Mouse (Mus musculus): Measurements from ENCODE around the gene Pitpnm2. TPM values are rescaled to one million over a fixed set of nuclear protein-coding genes. Genes with fewer than 3 reads are reported as not detected.

Gene Pitpnm2
- polyA plus RNA-seq, 1 experiment: 178 TPM

DNA sequence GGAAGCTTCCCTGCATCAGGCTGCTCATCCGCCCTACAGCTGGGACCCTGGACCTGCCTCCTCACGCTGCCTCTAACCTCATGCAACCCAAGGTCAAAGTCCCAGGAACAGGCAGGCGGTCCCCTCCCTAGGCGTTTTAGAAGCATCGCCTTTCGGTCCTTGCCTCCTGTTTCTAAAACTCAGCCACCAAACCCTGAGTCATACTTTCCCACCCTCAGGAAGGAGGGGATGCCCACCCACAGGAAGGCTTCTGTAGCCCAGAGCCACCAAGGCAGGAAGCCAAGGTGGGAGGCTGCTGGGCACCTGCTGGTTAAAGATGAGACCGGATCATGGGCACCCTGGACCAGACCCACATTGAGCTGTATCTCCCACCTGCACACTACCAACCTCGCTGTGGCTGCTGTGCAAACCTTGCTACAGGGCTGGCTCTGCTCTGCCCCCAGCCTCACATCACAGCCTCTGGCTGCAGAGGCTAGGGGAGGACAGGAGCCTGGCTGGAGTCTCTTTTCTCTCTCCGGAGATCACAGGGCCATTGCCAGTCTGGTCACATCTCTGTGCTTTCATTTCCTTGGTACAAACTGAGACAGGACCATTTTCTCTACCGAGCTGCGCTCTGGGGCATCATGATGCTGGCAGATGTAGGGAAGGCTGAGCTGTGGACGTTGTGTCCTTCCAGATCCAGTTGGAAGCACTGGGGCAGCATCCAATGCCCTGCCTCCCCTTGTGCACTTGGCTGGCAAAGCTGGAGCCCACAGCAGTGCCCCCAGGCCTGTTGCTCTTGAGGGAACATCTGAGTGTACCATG, 61.9 kb downstream of the Pitpnm2 start:
- H3K27ac ChIP-seq (ENCODE audit: insufficient read depth, low read length): peak overlapping the region; percentile 92
- peak overlapping the region; percentile 77 for H3K4me3 ChIP-seq (ENCODE audit: insufficient read depth, low read length)
- H3K4me1 ChIP-seq (ENCODE audit: control insufficient read depth, insufficient read depth, low read length): peaks cover 12% of the 10 kb centered on the region
- TF ChIP-seq CTCF (IDR thresholded peaks at IDR 0.05; ENCODE audit: extremely low read depth, insufficient read depth, low read length) (no peak), POLR2A (IDR thresholded peaks at IDR 0.05; ENCODE audit: extremely low read depth, insufficient read depth, low read length) (no peak)

DNA sequence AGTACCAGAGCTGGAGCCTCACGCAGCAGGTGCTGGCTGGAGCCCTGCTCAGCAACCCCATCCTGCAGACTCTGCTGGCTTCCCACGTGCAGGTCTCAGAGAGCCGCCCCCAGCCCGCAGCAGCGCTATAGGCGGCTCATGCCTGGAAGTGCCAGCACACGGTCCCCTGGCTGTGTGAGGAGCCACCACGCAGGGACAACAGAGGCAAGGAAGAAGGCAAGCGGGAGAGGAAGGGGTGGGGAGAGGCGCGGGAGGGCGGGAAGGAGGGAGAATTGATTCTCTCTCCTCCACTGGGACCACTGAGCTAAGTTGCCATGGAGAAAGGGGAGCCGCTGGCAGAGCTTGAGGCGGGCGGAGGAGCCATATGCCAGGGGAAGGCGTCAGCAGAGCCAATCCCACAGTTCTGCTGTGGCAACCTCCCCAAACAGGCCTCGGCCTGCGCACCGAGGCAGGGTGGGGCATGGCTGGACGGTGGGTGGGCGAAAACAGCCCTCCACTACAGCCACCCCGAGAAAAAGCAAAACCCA, 62.5 kb downstream of the Pitpnm2 start:
- peak overlapping the region; percentile 77 for H3K4me3 ChIP-seq (ENCODE audit: insufficient read depth, low read length)
- H3K27ac ChIP-seq (ENCODE audit: insufficient read depth, low read length): peak overlapping the region; percentile 92
- peaks cover 13% of the 10 kb centered on the region for H3K4me1 ChIP-seq (ENCODE audit: control insufficient read depth, insufficient read depth, low read length)
- TF ChIP-seq POLR2A (IDR thresholded peaks at IDR 0.05; ENCODE audit: extremely low read depth, insufficient read depth, low read length): peak; percentile 56
- no peak for TF ChIP-seq CTCF (IDR thresholded peaks at IDR 0.05; ENCODE audit: extremely low read depth, insufficient read depth, low read length)

DNA sequence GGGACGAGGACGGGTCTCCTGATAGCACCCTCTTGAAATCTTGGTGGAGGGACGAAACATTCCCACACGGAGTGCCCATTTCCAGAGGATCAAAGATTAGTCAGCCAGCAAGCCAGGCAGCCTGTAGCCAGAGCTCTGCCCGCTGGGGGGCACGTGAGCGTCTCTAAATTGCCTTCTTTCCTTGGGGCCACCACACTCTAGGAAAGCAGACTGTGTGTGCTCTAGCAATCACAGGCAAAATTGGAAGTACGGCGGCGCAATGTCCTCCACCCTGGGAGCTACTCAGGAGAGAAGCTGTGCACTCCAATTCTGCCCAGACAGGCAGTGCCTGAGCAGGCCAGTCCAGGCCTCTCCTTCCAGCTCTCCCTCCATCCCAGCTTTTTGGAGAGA, 63.1 kb downstream of the Pitpnm2 start:
- H3K4me1 ChIP-seq (ENCODE audit: control insufficient read depth, insufficient read depth, low read length): peaks cover 13% of the 10 kb centered on the region
- TF ChIP-seq POLR2A (IDR thresholded peaks at IDR 0.05; ENCODE audit: extremely low read depth, insufficient read depth, low read length) (peak; percentile 35; the same call in 1 of the 2 replicates), CTCF (IDR thresholded peaks at IDR 0.05; ENCODE audit: extremely low read depth, insufficient read depth, low read length) (no peak)
- peak overlapping the region; percentile 77 for H3K4me3 ChIP-seq (ENCODE audit: insufficient read depth, low read length)
- H3K27ac ChIP-seq (ENCODE audit: insufficient read depth, low read length): peak overlapping the region; percentile 83

DNA sequence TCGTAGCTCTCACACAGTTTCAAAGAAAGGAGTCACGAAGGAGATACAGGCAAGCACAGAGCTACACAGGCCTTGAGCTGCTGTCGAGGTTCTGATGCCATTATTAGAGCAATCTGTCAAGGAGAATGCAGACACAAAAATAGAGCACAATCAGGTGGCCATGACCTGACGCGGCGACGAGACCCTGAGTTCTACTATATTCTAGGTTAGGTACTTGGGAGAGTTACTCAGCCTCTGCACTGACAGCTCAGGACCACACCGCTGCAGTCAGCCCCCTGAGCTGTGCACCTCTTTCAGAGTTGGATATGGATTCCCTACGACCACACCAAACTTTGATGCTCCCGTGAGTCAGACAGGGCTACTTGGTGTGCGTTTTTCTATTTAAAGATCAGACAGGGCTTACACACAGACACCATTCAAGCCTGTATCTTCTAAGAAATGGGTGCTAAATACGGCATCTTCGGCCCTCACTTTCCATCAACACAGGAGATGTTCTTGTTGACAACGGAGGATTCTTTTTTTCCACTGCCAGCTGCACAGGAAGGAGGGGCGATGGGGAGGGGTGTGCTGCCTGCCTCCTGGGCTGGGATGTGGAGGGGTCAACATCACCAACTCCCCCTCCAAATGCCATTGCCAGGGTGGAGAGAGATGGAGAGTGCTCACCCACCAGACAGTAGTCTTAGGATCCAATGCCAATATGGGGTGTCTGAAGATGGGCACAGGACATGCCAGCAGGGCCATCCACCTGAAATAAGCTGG, 63.7 kb downstream of the Pitpnm2 start:
- Histone ChIP-seq H3K27ac (ENCODE audit: insufficient read depth, low read length) (peak overlapping the region; percentile 83), H3K4me1 (ENCODE audit: control insufficient read depth, insufficient read depth, low read length) (peaks cover 15% of the 10 kb centered on the region), H3K4me3 (ENCODE audit: insufficient read depth, low read length) (peak overlapping the region; percentile 77)
- no peak for TF ChIP-seq CTCF (IDR thresholded peaks at IDR 0.05; ENCODE audit: extremely low read depth, insufficient read depth, low read length)

DNA sequence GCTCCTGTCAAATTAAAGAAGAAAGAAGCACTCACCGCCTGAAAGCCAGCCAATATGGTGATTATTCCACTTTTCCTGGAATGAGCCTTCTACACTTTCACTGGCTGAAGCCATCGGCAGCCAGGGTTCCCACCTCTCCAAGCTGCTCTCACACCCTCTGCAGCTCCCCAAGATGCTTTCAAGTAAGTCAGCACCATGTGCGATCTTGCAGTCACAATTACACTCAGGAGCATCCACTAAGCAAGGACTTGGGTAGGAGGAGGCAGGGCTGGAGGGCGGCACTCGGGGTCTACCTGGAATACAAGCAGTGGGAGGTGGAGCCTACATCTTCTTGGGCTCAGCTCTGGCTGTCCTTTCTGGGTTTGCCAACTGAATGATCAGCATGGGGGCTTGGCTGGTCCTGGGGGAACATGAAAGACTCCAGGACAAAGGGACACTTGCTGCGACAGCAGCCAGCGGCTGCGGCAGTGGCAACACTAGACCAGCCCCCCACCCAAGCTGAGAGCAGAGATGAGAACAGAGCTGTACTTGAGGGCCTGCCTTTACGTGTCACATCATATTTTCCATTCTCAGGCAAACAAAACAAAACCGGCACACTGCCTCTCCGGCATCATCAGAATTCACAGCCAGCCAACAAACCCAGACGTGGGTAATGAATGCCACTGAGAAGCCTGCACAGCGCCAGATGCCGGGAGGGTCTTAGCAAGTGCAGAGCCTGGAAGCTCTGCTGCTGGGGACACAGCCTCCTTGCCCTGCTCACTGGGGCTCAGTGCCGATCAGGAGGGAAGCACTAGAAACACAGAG, 64.5 kb downstream of the Pitpnm2 start:
- TF ChIP-seq CTCF (IDR thresholded peaks at IDR 0.05; ENCODE audit: extremely low read depth, insufficient read depth, low read length): no peak
- TF ChIP-seq POLR2A (IDR thresholded peaks at IDR 0.05; ENCODE audit: extremely low read depth, insufficient read depth, low read length): peak; percentile 43

DNA sequence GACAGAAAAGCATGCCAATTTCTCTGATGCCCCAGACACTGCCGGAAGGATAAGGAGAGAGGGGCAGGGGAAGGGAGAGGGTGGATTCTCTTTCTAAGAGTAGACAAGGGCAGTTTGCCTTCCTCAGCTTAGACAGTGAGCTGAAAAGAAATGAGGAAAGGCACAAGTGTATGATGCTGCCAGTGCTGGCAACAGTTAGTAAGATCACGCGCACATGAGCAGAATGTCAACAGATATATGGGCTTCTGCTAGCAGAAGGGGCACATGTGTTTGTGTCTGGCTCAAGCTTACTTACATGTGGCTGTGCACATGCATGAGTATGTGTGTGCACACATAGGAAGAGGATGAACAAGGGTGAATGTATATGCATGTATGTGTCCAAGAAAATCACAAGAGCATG, 65.4 kb downstream of the Pitpnm2 start:
- Histone ChIP-seq H3K27ac (ENCODE audit: insufficient read depth, low read length) (no peak overlapping the region), H3K4me1 (ENCODE audit: control insufficient read depth, insufficient read depth, low read length) (peaks cover 10% of the 10 kb centered on the region), H3K4me3 (ENCODE audit: insufficient read depth, low read length) (peak overlapping the region; percentile 77)
- no peak for TF ChIP-seq POLR2A (IDR thresholded peaks at IDR 0.05; ENCODE audit: extremely low read depth, insufficient read depth, low read length)
- TF ChIP-seq CTCF (IDR thresholded peaks at IDR 0.05; ENCODE audit: extremely low read depth, insufficient read depth, low read length): no peak

More for the DNA sequence above, 64.5 kb downstream of the Pitpnm2 start:
- peak overlapping the region; percentile 77 for H3K4me3 ChIP-seq (ENCODE audit: insufficient read depth, low read length)
- H3K27ac ChIP-seq (ENCODE audit: insufficient read depth, low read length): peak overlapping the region; percentile 83
- H3K4me1 ChIP-seq (ENCODE audit: control insufficient read depth, insufficient read depth, low read length): peaks cover 12% of the 10 kb centered on the region

DNA sequence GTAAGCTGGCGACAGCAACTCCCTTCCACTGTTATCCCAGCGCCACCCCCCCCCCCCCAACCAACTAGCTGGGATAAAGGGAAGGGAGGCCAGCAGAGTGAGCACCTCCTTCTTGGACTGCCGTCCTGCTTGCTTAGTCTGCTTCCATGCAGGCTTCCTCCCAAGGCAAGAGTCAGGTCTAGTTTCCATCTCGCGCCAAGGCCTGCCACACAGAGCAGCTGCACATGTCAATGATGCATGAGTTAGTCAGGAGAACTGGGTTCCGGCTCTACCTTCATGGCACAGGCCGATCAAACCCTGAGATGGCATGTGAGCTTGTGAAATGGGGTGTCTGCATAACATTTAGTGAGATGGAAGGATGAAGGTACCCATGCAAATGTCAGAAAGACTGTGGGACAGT, 66.9 kb downstream of the Pitpnm2 start:
- no peak overlapping the region for H3K27ac ChIP-seq (ENCODE audit: insufficient read depth, low read length)
- peaks cover 7% of the 10 kb centered on the region for H3K4me1 ChIP-seq (ENCODE audit: control insufficient read depth, insufficient read depth, low read length)
- TF ChIP-seq POLR2A (IDR thresholded peaks at IDR 0.05; ENCODE audit: extremely low read depth, insufficient read depth, low read length) (no peak), CTCF (IDR thresholded peaks at IDR 0.05; ENCODE audit: extremely low read depth, insufficient read depth, low read length) (no peak)
- peak overlapping the region; percentile 37 for H3K4me3 ChIP-seq (ENCODE audit: insufficient read depth, low read length)

DNA sequence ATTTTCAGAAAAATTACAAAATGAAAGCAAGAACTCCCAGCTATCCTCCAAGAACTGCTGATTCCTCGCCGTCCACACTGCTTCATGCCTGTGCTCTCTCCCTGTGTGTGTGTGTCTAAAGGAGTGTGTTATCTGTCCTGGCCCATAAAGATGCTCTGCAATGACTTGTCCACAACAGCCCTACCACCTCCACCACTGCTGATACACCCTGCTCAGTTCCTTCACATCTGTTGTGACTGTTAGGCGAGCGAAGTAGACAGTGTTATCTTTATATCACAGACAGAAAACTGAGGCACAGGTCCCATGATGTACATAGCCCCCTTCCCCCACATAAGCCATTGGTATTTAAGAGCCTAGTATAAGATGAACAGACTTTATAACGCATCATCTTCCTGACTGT, 67.5 kb downstream of the Pitpnm2 start:
- Histone ChIP-seq H3K4me3 (ENCODE audit: insufficient read depth, low read length) (peak overlapping the region; percentile 37), H3K4me1 (ENCODE audit: control insufficient read depth, insufficient read depth, low read length) (peaks cover 7% of the 10 kb centered on the region), H3K27ac (ENCODE audit: insufficient read depth, low read length) (no peak overlapping the region)
- TF ChIP-seq CTCF (IDR thresholded peaks at IDR 0.05; ENCODE audit: extremely low read depth, insufficient read depth, low read length) (no peak), POLR2A (IDR thresholded peaks at IDR 0.05; ENCODE audit: extremely low read depth, insufficient read depth, low read length) (no peak)

Measured in cortical plate, adult 2 months (tissue).